Mouse (Mus musculus) olfactory bulb, adult 2 months (tissue): Measurements from ENCODE around the gene Cirbp.

ENCODE experiments used
- CTCF ChIP-seq: fragments of 200-500 bp; IDR thresholded peaks from 2 replicates; pipeline ENCODE4 v1.5.1; 2012; ENCODE audit warnings: low read depth, mild to moderate bottlenecking, low read length, moderate library complexity; ENCODE audit not compliant: insufficient read depth
- POLR2A ChIP-seq: fragments of 200-500 bp; IDR thresholded peaks from 2 replicates; pipeline ENCODE4 v1.6.1; 2012; ENCODE audit warnings: mild to moderate bottlenecking, low read depth, low read length, moderate library complexity; ENCODE audit not compliant: insufficient read depth

DNA sequence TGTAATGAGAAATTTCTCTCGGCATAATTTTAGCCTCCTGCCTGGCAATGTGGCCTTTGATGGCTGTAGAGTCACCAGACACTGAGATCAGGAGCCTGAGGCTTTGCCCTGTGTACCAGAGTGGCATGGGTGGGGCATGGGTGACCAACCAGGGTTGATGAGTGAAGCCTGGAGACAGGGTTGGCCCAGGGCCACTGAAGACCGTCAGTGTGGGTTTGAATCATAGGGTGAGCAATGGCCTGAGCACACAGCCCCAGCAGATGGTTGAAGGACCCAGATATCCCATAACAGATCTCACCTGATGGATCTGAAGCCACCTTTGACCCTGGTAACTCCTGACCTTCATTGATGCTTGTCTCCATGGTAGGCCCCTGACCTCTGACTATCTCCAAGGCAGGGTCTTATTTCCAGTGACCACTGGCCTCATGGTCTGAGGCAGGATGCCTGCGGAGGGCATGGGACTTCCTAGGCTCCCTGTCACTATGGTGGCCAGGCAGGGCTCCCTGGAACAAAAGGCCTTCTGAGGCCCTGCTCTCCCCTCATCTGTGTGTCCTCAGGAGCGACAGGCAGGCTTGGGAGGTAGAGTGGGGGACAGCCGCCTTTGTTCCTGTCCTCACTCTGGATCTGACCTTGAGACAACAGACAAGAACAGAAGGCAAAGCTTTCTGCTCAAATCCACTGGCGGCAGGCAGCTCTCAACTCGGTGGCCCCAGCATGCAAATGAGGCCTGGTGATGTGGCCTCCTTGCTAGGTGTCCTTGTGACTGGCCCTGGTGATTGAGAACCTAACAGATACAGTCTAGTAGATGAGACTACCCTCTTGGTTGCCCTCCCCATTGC, 11.9 kb downstream of the Cirbp start:
- TF ChIP-seq CTCF (no peak), POLR2A (no peak)
